Mouse (Mus musculus) embryonic facial prominence, embryonic 14.5 days (tissue): ENCODE measurements around the gene Aox1. TPM values are rescaled to one million over a fixed set of nuclear protein-coding genes. Genes with fewer than 3 reads are reported as not detected.

Experiments used
- ATAC-seq: fragments of 200-750 bp; cut with Nextera tagmentation; 2 replicates; pipeline ENCODE4 v1.8.0; 2017; ENCODE audit warnings: low read depth, moderate number of reproducible peaks, moderate TSS enrichment
- DNase-seq: peaks from one replicate; pipeline ENCODE4 v3.0.0-alpha.2; 2015; ENCODE audit warnings: low spot score
- H3K27ac ChIP-seq: fragments of 300-500 bp; sonication (generic); replicated peaks from 2 replicates; pipeline ENCODE4 v1.5.1; 2014; ENCODE audit warnings: low read depth, mild to moderate bottlenecking, low read length, moderate library complexity
- H3K27me3 ChIP-seq: fragments of 300-500 bp; sonication (generic); replicated peaks from 2 replicates; pipeline ENCODE4 v1.6.1; 2014; ENCODE audit warnings: low read length; ENCODE audit not compliant: control insufficient read depth, insufficient read depth
- H3K36me3 ChIP-seq: fragments of 300-500 bp; sonication (generic); 2 replicates; pipeline ENCODE4 v1.6.1; 2014; ENCODE audit warnings: low read length, mixed read lengths; ENCODE audit not compliant: control insufficient read depth, insufficient read depth
- H3K4me1 ChIP-seq: fragments of 300-500 bp; sonication (generic); 2 replicates; pipeline ENCODE4 v1.6.1; 2014; ENCODE audit warnings: antibody characterized with exemption, low read length; ENCODE audit not compliant: control insufficient read depth, insufficient read depth
- H3K4me2 ChIP-seq: fragments of 300-500 bp; sonication (generic); 2 replicates; pipeline ENCODE4 v1.6.1; 2014; ENCODE audit warnings: low read depth, mild to moderate bottlenecking, low read length, moderate library complexity, mixed read lengths
- H3K4me3 ChIP-seq: fragments of 300-500 bp; sonication (generic); 2 replicates; pipeline ENCODE4 v1.5.1; 2014; ENCODE audit warnings: low read depth, mild to moderate bottlenecking, low read length
- H3K9ac ChIP-seq: fragments of 300-500 bp; sonication (generic); 2 replicates; pipeline ENCODE4 v1.6.1; 2014; ENCODE audit warnings: low read depth, mild to moderate bottlenecking, low read length, moderate library complexity, mixed read lengths
- H3K9me3 ChIP-seq: fragments of 300-500 bp; sonication (generic); 2 replicates; pipeline ENCODE4 v1.6.1; 2016; ENCODE audit warnings: low read length; ENCODE audit not compliant: control insufficient read depth
- WGBS: fragments of 180-500 bp; shearing (Covaris S2); extraction: QIAGEN DNeasy Blood & Tissue Kit; methylation state at CpG from one replicate; pipeline ENCODE4 v1.1.7; 2014; 5-methylcytosine and 5-hydroxymethylcytosine counted together
- polyA plus RNA-seq: library from polyadenylated mRNA; unstranded; fragments of >200 nt; fragmentation: Nextera tagmentation; extraction: Ambion mirVana; gene quantifications from 2 replicates; pipeline ENCODE4 v1.2.1, GENCODE M21; 2014

The Aox1 gene
- polyA plus RNA-seq, 1 experiment from 2014 or later: 0.70 TPM

DNA sequence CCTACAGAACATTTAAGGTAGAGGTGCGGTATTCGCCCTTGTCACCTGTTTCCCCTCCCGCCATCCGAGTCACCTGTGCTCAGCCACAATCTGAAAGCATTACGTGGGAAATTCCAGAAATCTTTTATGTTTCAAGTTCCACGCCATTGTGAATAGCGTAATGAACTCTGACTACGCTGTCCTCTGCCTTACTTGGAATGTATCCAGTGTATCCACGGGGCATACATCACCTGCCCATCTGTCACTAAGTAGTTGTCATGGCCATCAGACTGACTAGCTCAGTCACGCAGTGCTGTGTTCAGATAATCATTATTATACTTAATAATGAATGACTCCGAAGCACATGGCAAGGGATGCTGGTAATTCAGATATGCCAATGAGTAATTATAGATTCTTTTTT is 25.9 kb downstream of the Aox1 start:
- no peaks in the 10 kb centered on the region for H3K9me3 ChIP-seq
- H3K27me3 ChIP-seq: no peaks in the 10 kb centered on the region
- H3K9ac ChIP-seq: no peak overlapping the region
- H3K27ac ChIP-seq: no peak overlapping the region
- DNase-seq (no peak), ATAC-seq (no peak)
- H3K4me2 ChIP-seq: no peak overlapping the region
- H3K4me1 ChIP-seq: peaks cover 13% of the 10 kb centered on the region; the same call in 1 of the 2 replicates
- H3K36me3 ChIP-seq: no peaks in the 10 kb centered on the region
- 76% methylated on average over 11 of the region's 11 CpGs for WGBS
- no peak overlapping the region for H3K4me3 ChIP-seq

- ATAC-seq: peak; percentile 37; the same call in 1 of the 2 replicates
- Histone ChIP-seq H3K9me3 (no peaks in the 10 kb centered on the region), H3K4me2 (no peak overlapping the region), H3K4me3 (no peak overlapping the region), H3K27me3 (no peaks in the 10 kb centered on the region), H3K4me1 (peaks cover 13% of the 10 kb centered on the region; the same call in 1 of the 2 replicates), H3K9ac (no peak overlapping the region), H3K36me3 (no peaks in the 10 kb centered on the region), H3K27ac (no peak overlapping the region)
- peak; percentile 53 for DNase-seq
- WGBS: 63% methylated on average over 13 of the region's 13 CpGs
Observed at GRCm38 (mm10) chr1:58056074-58056807, 26.5 kb downstream of the Aox1 start.

- Histone ChIP-seq H3K4me1 (peaks cover 13% of the 10 kb centered on the region; the same call in 1 of the 2 replicates), H3K36me3 (no peaks in the 10 kb centered on the region), H3K4me3 (no peak overlapping the region), H3K9me3 (no peaks in the 10 kb centered on the region), H3K27me3 (no peaks in the 10 kb centered on the region), H3K27ac (no peak overlapping the region), H3K4me2 (no peak overlapping the region), H3K9ac (no peak overlapping the region)
- 59% methylated on average over 11 of the region's 11 CpGs for WGBS
- ATAC-seq (no peak), DNase-seq (no peak)
Observed at GRCm38 (mm10) chr1:58056939-58057338, 27.2 kb downstream of the Aox1 start.

GRCm38 (mm10) chr1:58058846-58059245 is 29.1 kb downstream of the Aox1 start:
- H3K4me1 ChIP-seq: peaks cover 13% of the 10 kb centered on the region; the same call in 1 of the 2 replicates
- no peak overlapping the region for H3K27ac ChIP-seq
- H3K4me2 ChIP-seq: no peak overlapping the region
- no peak for ATAC-seq
- no peak for DNase-seq
- no peak overlapping the region for H3K9ac ChIP-seq
- whole genome bisulfite sequencing: 96% methylated on average over 4 of the region's 4 CpGs
- H3K36me3 ChIP-seq: no peaks in the 10 kb centered on the region
- H3K27me3 ChIP-seq: no peaks in the 10 kb centered on the region
- H3K9me3 ChIP-seq: no peaks in the 10 kb centered on the region
- no peak overlapping the region for H3K4me3 ChIP-seq

- no peak overlapping the region for H3K9ac ChIP-seq
- WGBS: 86% methylated on average over 7 of the region's 7 CpGs
- no peak for ATAC-seq
- no peaks in the 10 kb centered on the region for H3K27me3 ChIP-seq
- no peaks in the 10 kb centered on the region for H3K9me3 ChIP-seq
- no peaks in the 10 kb centered on the region for H3K36me3 ChIP-seq
- DNase-seq: no peak
- peaks cover 7% of the 10 kb centered on the region; the same call in 1 of the 2 replicates for H3K4me1 ChIP-seq
- no peak overlapping the region for H3K4me2 ChIP-seq
- no peak overlapping the region for H3K4me3 ChIP-seq
- H3K27ac ChIP-seq: no peak overlapping the region
Observed at GRCm38 (mm10) chr1:58062131-58062530, 32.4 kb downstream of the Aox1 start.

- H3K4me3 ChIP-seq: no peak overlapping the region
- 83% methylated on average over 5 of the region's 5 CpGs for WGBS
- H3K9me3 ChIP-seq: no peaks in the 10 kb centered on the region
- H3K9ac ChIP-seq: no peak overlapping the region
- H3K27ac ChIP-seq: no peak overlapping the region
- ATAC-seq (no peak), DNase-seq (no peak)
- H3K36me3 ChIP-seq: no peaks in the 10 kb centered on the region
- H3K27me3 ChIP-seq: no peaks in the 10 kb centered on the region
- H3K4me2 ChIP-seq: no peak overlapping the region
- no peaks in the 10 kb centered on the region for H3K4me1 ChIP-seq
Observed at GRCm38 (mm10) chr1:58065151-58065550, 35.4 kb downstream of the Aox1 start.

- WGBS: 60% methylated on average over 3 of the region's 3 CpGs
- ATAC-seq: no peak
Observed at GRCm38 (mm10) chr1:58065606-58066005, 35.9 kb downstream of the Aox1 start.

DNA sequence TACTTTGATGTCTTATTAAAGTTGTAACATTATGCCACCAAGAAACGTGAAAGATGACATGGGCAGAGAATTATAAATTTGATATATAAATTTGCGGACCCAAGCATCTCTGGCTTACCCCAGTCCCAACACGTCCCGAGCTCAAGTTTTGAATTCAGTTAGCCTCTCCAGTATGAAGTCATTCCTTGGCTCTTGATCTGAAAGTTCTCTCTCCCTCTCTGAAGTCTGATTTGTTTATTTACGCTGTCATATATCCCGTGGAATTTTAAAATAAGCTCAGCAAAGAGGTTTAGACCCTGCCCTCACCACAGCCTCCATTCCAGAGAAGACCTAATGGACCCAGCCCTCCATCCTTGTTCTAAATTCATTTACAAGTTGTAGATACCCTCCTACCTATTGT is 39.5 kb downstream of the Aox1 start:
- no peak overlapping the region for H3K4me2 ChIP-seq
- H3K36me3 ChIP-seq: no peaks in the 10 kb centered on the region
- H3K27ac ChIP-seq: no peak overlapping the region
- DNase-seq: no peak
- H3K27me3 ChIP-seq: no peaks in the 10 kb centered on the region
- no peak for ATAC-seq
- H3K9me3 ChIP-seq: no peaks in the 10 kb centered on the region
- H3K4me3 ChIP-seq: no peak overlapping the region
- WGBS: 68% methylated on average over 6 of the region's 6 CpGs
- no peaks in the 10 kb centered on the region; the same call in 1 of the 2 replicates for H3K4me1 ChIP-seq
- H3K9ac ChIP-seq: no peak overlapping the region

More at GRCm38 (mm10) chr1:58065606-58066005, 35.9 kb downstream of the Aox1 start:
- Histone ChIP-seq H3K27me3 (no peaks in the 10 kb centered on the region), H3K4me2 (no peak overlapping the region), H3K36me3 (no peaks in the 10 kb centered on the region), H3K27ac (no peak overlapping the region), H3K4me1 (no peaks in the 10 kb centered on the region), H3K9ac (no peak overlapping the region), H3K4me3 (no peak overlapping the region), H3K9me3 (no peaks in the 10 kb centered on the region)
- no peak for DNase-seq

GRCm38 (mm10) chr1:58070091-58070490 is 40.4 kb downstream of the Aox1 start:
- 94% methylated on average over 11 of the region's 11 CpGs for WGBS
- Histone ChIP-seq H3K4me2 (no peak overlapping the region), H3K27ac (no peak overlapping the region), H3K4me3 (no peak overlapping the region), H3K9me3 (no peaks in the 10 kb centered on the region), H3K9ac (no peak overlapping the region), H3K27me3 (no peaks in the 10 kb centered on the region), H3K4me1 (no peaks in the 10 kb centered on the region; the same call in 1 of the 2 replicates), H3K36me3 (no peaks in the 10 kb centered on the region)
- ATAC-seq (no peak), DNase-seq (no peak)
